Mouse (Mus musculus) layer of hippocampus, postnatal 14 days (tissue): ENCODE measurements around the gene Fam213a. TPM values are rescaled to one million over a fixed set of nuclear protein-coding genes. Genes with fewer than 3 reads are reported as not detected.

Experiments
- DNase-seq, 2 experiments: peaks; one replicate each; pipeline ENCODE4 v3.0.0; 2021 to 2022; ENCODE audit warnings: low spot score in 2 of 2, mixed read lengths in 1 of 2
- total RNA-seq, 2 experiments: library from RNA; stranded (reverse); gene quantifications; 2 replicates each; pipeline ENCODE4 v1.2.3; 2021

Fam213a gene
- total RNA-seq, 2 experiments from 2014 or later, result 139 to 145 TPM

DNA sequence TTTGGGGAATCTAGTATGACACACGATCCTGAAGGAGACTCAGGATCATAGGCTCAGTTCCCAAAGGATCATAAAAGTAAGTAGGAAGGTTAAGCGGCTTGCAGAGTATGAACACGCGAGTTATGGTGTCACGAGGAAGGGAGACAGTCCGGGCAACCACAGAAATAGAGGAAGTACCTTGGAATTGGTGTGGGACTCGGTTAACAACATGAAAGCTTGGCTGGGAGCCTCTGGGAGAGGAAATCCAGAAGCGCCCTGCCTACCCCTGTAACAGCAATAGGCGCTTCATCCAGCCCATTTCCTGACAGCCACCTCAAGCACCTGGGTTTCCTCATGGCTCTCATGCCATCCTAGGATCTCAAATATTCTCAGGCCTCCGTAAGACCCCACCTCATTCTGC is 7.3 kb downstream of the Fam213a start:
- DNase-seq, result no peak

GRCm38 (mm10) chr14:41005716-41006115 is 7.9 kb downstream of the Fam213a start:
- DNase-seq, result no peak

DNA sequence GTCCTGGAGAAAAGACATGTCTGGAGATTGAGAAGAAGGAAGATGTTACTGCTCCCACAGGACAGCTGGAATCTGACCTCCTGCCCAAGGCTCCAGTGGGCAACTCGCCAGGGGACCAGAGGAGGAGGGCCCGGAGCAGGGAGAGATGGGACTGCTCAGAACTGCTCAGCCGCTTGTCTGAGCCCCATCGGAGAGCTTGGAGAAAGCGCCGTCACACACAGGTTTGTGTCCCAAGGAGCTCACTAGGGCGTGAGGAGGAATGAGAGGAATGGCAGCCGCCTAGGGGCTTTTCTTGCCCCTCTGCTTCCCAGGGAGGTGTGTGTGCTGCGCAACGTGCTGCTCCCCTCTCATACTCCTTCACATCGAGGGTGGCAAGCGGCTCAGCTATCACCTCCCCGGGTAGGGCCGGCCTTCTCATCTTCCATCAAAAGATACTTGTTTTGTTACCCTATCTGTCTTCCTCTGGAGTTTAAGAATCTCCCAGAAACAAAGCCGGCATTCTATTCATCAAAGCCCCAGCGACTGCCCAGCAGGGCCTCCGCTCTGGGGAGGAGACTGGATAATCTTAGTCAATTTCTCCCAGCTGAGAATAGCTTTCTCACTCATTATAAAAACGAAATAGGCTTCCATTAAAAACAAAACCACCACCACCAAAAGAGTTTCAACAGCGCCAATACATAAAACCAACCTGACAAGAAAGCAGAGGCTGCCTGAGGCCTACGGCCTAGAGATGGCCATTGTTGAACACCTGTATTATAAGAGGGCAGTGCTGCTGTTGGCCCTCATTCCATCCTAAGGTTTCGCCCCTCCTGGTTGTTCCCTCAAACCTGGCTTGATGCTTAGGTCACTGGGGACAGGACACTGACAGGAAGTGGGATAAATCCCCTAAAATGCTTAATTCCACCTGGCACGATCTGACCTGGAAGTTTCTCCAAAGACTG is 9.1 kb downstream of the Fam213a start:
- no peak for DNase-seq

DNA sequence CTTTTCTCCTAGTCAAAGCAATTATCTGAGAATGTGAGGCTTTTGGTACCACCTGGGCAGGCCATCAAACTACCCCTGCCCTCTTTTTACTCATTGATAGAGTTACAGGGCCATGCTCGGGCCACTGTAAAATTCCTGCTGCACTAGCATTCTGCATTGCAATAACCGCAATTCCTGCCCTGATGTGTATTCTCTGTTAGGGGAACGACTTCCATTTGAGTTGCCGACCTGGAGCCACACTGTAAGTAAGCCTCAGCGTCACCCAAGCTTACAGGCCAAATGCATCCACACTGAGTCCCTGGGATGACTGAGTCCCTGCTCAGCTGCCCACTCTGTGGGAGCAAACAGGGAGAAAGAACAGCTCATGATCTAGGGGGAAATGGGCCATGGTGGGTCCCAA is 12.0 kb downstream of the Fam213a start:
- no peak for DNase-seq

DNA sequence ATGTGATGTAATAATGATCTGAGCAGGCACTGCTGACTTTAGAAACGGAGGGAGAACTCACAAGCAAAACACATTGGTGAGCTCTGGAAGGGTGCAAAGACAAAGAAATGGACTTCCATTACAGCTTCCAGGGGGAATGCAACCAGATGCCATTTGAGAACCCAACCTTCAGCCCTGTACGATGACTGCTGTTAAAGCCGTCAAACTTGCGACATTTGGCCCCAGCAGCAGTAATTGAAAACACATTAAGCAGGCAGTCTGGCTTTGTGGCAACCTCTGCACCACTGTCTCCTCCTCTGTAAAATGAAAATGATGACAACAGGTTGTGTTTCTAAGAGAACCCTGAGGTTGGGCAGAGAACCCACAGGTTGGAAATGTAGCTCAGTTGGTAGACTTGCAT is 12.8 kb downstream of the Fam213a start:
- DNase-seq, result no peak

DNA sequence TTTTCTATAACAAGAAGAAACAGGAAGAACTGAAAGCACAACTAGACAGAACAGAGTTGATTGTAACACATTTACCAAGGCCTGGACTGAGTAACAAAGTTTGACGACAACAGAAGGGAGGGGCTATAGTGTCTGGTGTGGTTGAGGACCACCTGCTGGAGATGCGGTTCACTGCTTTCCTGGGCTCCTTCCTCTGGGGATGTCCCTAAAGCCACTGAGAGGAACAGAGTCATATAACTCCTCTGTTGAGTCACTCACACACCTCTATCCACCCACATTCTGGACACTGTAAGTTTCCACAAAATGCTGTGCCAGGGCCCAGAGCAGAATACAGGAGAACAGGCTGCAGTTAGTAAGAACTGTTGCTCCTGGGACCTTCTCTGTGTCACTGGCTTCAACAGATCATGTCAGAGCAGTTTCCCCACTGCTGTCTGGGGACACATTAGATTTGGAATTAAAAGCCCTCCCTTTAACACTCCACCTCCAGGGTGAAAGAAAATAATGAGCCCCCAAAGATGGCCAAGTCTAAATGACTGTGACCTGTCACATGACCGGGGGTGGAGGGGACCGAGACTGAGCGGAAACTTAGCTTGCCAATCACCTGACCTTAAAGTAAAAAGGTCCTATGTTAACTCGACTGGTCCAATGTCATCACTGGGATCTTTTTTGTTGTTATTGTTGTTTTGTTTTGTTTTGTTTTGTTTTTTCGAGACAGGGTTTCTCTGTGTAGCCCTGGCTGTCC is 13.5 kb downstream of the Fam213a start:
- no peak for DNase-seq

DNA sequence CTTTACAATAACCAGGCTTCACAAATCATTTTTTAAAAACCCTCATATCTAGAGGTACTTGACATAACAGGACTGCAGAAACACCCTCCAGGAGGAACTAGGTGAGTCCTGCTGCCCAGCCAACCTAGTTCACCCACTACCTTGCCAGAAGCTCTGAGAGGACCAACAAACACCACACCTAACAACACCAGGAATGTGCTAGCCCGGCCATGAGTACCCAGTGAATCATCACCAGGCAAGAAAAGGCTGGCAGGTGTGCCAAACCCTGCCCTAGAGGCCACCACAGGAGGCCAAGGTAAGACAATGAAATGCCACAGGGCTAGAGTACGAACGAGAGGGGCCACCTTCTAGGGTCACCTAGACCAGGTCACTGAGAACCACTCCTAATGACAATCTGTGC is 17.4 kb downstream of the Fam213a start:
- DNase-seq, result no peak

DNA sequence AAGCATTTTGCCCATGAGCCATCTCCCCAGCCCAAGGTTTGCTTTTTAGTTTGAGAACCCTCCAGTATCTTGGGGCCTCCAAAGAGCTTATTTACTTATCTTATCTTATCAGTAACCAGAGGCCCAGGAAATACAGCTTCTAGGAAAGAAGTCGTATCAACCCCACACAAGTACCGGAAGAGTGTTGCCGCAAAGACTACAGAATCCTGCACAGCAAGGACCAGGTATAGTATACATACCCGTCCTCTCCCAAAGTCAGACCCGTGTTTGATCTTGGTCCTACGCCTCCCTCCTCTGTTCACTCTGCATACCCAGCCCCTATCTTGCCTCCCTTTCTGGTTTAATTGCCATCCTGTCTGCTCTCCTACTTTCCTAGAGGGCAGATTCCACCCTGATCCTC is 21.1 kb downstream of the Fam213a start:
- DNase-seq, result no peak

- no peak for DNase-seq
Measured at GRCm38 (mm10) chr14:40988780-40989179, 24.8 kb downstream of the Fam213a start.

DNA sequence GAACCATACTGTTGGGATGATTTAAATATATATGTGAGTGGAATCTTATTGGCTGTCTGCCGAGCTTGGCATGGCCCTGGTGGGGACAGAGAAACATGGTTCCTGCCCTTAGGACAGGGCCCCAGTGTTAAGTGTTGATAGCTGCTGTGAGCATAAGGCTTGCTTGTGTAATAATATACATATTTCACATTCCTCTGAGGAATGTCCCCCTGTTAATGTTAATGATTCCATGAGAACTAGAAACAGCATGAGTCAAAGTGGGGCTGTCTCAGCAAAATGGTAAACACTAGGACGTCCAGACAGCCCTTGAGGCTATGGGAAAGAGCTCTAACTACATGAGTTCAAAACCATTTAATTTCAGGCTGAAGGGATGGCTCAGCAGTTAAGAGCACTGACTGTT is 26.4 kb downstream of the Fam213a start:
- no peak for DNase-seq

GRCm38 (mm10) chr14:40985635-40986034 is 28.0 kb downstream of the Fam213a start:
- DNase-seq, result no peak

GRCm38 (mm10) chr14:40979723-40980122 is 33.9 kb downstream of the Fam213a start:
- no peak for DNase-seq

- no peak for DNase-seq
Measured at GRCm38 (mm10) chr14:40979002-40979401, 34.6 kb downstream of the Fam213a start.

GRCm38 (mm10) chr14:40975127-40975721 is 38.4 kb downstream of the Fam213a start:
- DNase-seq, result peak; percentile 71 to 80

GRCm38 (mm10) chr14:40968051-40968450 is 45.5 kb downstream of the Fam213a start:
- DNase-seq, result no peak

- no peak for DNase-seq
Measured at GRCm38 (mm10) chr14:40967598-40967900, 46.0 kb downstream of the Fam213a start.

GRCm38 (mm10) chr14:40966862-40967597 is 46.6 kb downstream of the Fam213a start:
- DNase-seq, result peak; percentile 90 to 97

GRCm38 (mm10) chr14:40966392-40966861 is 47.2 kb downstream of the Fam213a start, which contains the start of gene Tspan14:
TSS of gene Tspan14 (minus strand) at chr14:40966807.
- no peak for DNase-seq

- no peak for DNase-seq
Measured at GRCm38 (mm10) chr14:40965507-40966356, 47.9 kb downstream of the Fam213a start.

GRCm38 (mm10) chr14:40964881-40965280 is 48.7 kb downstream of the Fam213a start:
- DNase-seq, result no peak
